Mouse (Mus musculus) olfactory bulb, adult 2 months (tissue): ENCODE data around the gene Sh2d2a.
"Not testable (repeated sequence)": the region's sequence is repeated elsewhere in the genome, so short reads cannot be mapped to it uniquely, and the experiment has no call there.

Experiments
- CTCF ChIP-seq: fragments of 200-500 bp; IDR thresholded peaks from 2 replicates; pipeline ENCODE4 v1.5.1; 2012; ENCODE audit warnings: low read depth, mild to moderate bottlenecking, low read length, moderate library complexity; ENCODE audit not compliant: insufficient read depth
- POLR2A ChIP-seq: fragments of 200-500 bp; IDR thresholded peaks from 2 replicates; pipeline ENCODE4 v1.6.1; 2012; ENCODE audit warnings: mild to moderate bottlenecking, low read depth, low read length, moderate library complexity; ENCODE audit not compliant: insufficient read depth

- not testable (repeated sequence) for TF ChIP-seq POLR2A, CTCF
These were observed 55.4 kb downstream of the Sh2d2a start for GRCm38 (mm10) chr3:87901959-87902358.
